Mouse (Mus musculus) hindbrain, embryonic 14.5 days (tissue): Measurements from ENCODE around the gene B3galnt1. TPM values are rescaled to one million over a fixed set of nuclear protein-coding genes. Genes with fewer than 3 reads are reported as not detected.

Source experiments
- ATAC-seq: fragments of 200-750 bp; cut with Nextera tagmentation; 2 replicates; pipeline ENCODE4 v1.8.0; 2017; ENCODE audit warnings: moderate number of reproducible peaks, mild to moderate bottlenecking, moderate TSS enrichment, moderate library complexity; ENCODE audit not compliant: low FRiP score
- DNase-seq: peaks from one replicate; pipeline ENCODE4 v3.0.0-alpha.2; 2015; ENCODE audit warnings: low spot score
- H3K27ac ChIP-seq: fragments of 300-500 bp; sonication (generic); 2 replicates; pipeline ENCODE4 v1.5.1; 2014; ENCODE audit warnings: mild to moderate bottlenecking, moderate library complexity
- H3K27me3 ChIP-seq: fragments of 300-500 bp; sonication (generic); 2 replicates; pipeline ENCODE4 v1.6.1; 2014; ENCODE audit warnings: mild to moderate bottlenecking, low read length, mixed read lengths; ENCODE audit not compliant: control insufficient read depth, insufficient read depth
- H3K36me3 ChIP-seq: fragments of 300-500 bp; sonication (generic); replicated peaks from 2 replicates; pipeline ENCODE4 v1.6.1; 2014; ENCODE audit not compliant: control insufficient read depth, insufficient read depth
- H3K4me1 ChIP-seq: fragments of 300-500 bp; sonication (generic); replicated peaks from 2 replicates; pipeline ENCODE4 v1.6.1; 2014; ENCODE audit warnings: antibody characterized with exemption, low read length, mixed read lengths; ENCODE audit not compliant: control insufficient read depth, insufficient read depth
- H3K4me2 ChIP-seq: fragments of 300-500 bp; sonication (generic); replicated peaks from 2 replicates; pipeline ENCODE4 v1.6.1; 2014; ENCODE audit warnings: mild to moderate bottlenecking, moderate library complexity
- H3K4me3 ChIP-seq: fragments of 300-500 bp; sonication (generic); replicated peaks from 2 replicates; pipeline ENCODE4 v1.5.1; 2014; ENCODE audit warnings: mild to moderate bottlenecking, low read length
- H3K9ac ChIP-seq: fragments of 300-500 bp; sonication (generic); 2 replicates; pipeline ENCODE4 v1.6.1; 2014
- H3K9me3 ChIP-seq: fragments of 300-500 bp; sonication (generic); 2 replicates; pipeline ENCODE4 v1.6.1; 2016; ENCODE audit warnings: low read length; ENCODE audit not compliant: control insufficient read depth
- WGBS: fragments of 180-500 bp; shearing (Covaris S2); extraction: QIAGEN DNeasy Blood & Tissue Kit; methylation state at CpG from one replicate; pipeline ENCODE4 v1.1.7; 2014; 5-methylcytosine and 5-hydroxymethylcytosine counted together
- polyA plus RNA-seq: library from polyadenylated mRNA; unstranded; fragments of >200 nt; fragmentation: Nextera tagmentation; extraction: Ambion mirVana; gene quantifications from 2 replicates; pipeline ENCODE4 v1.2.1, GENCODE M21; 2014

B3galnt1 gene
- 109 and 121 TPM in 2 replicates for polyA plus RNA-seq

DNA sequence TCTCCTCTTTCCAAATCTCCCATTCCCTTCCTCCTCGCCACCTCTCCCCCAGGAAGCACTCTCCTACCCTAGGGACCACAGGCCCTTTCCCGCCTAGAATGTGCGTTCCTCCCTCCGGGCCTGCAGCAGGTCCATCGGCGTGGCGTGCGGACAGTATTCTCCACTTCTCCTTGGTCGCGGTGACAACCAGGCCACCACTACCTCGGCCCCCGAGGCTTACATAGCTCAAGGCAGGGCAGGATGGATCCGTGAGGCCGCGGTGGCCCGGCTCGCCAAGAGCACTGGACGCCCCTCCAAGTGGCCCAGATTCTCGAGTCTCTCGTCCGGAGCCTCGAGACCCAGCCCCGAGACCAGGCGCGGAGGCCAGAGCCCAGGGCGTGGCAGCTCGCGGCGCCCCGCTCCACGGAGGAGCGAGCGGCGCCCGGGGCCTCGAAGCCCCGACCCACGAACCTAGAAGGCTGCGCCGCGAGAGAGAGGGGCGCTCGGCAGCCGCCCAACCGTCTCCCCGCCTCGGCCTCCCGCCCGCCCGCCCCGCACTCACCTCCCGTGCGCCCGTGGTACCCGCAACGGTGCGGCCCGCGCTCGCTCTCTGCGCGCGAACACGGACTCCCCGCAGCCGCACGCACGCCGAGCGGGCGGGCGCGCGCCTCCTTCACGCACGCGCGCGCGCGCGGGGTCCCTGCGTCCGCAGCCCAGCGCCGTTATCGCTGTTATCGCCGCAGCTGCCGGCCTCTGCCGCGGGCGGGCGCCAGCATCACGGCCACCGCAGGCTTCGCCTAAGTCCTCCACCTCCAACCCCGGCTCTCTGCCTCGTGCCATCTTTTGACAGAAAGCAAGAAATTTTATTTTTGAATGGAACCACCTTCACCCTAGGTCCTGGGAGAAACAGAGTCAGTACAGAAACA, at the start of gene B3galnt1:
Gene B3galnt1, minus strand, starts transcription at position 700 of the 905 bp plus-strand sequence.
- DNase-seq: peak; percentile 85
- H3K27me3 ChIP-seq: no peaks in the 10 kb centered on the region
- peak within 1 kb of the TSS; percentile 87 for H3K4me3 ChIP-seq
- H3K36me3 ChIP-seq: no peaks in the 10 kb centered on the region; the same call in 1 of the 2 replicates
- H3K4me1 ChIP-seq: peaks cover 33% of the 10 kb centered on the region
- ATAC-seq: peak; percentile 86
- WGBS: under 1% methylated on average over 62 of the region's 99 CpGs
- H3K27ac ChIP-seq: peak within 1 kb of the TSS; percentile 83
- H3K9me3 ChIP-seq: no peaks in the 10 kb centered on the region
- H3K9ac ChIP-seq: peak within 1 kb of the TSS; percentile 82
- H3K4me2 ChIP-seq: peak within 1 kb of the TSS; percentile 64

- WGBS: 85% methylated on average over 3 of the region's 3 CpGs
- ATAC-seq (no peak), DNase-seq (no peak)
- H3K27ac ChIP-seq: no peak overlapping the region
- H3K9ac ChIP-seq: no peak overlapping the region
- 0 out of 2 replicates have a peak, but pooled peaks cover 3% of the 10 kb centered on the region for H3K9me3 ChIP-seq
- H3K4me3 ChIP-seq: no peak overlapping the region
- H3K4me1 ChIP-seq: no peaks in the 10 kb centered on the region
- H3K36me3 ChIP-seq: no peaks in the 10 kb centered on the region
- H3K4me2 ChIP-seq: no peak overlapping the region
- H3K27me3 ChIP-seq: no peaks in the 10 kb centered on the region
Measured at GRCm38 (mm10) chr3:69634521-69634920, 35.8 kb upstream of the B3galnt1 start.

DNA sequence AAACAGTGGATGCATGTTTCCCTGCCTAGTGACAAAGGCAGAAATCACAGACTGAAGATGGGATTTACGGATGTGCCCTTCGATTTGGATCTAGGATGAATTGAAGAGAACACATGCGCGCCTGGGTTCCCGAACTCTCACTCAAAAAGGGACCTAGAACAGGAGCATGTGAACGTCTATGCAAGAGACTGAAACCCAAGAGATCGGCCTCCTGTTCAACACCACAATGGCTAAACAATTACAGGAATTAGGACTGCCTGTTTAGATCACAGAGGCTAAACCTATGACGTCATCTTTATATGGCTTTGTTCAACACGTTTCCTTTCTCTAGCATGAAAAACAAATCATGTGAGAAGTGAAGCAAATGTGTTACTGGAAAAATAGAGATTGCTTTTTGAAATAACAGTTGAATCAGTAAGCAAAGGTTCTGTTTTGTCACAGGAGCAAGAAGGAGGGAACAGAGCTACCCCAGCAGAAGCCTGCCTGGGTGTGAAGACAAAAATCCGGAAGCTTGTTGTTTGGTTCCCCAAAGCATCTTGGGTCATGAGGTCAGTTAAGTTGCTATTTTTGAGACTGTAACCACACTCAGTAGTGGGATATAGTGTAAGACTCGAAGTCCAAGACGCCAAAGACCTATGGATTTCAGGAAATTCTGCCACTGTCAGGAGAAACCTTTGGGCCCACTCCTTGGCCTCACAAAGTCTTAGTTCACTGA, 35.1 kb upstream of the B3galnt1 start:
- no peaks in the 10 kb centered on the region for H3K36me3 ChIP-seq
- H3K9me3 ChIP-seq: 0 out of 2 replicates have a peak, but pooled peaks cover 3% of the 10 kb centered on the region
- H3K4me1 ChIP-seq: no peaks in the 10 kb centered on the region
- no peak overlapping the region for H3K4me2 ChIP-seq
- H3K27me3 ChIP-seq: no peaks in the 10 kb centered on the region
- H3K9ac ChIP-seq: no peak overlapping the region
- no peak for DNase-seq
- no peak overlapping the region for H3K4me3 ChIP-seq
- no peak for ATAC-seq
- no peak overlapping the region for H3K27ac ChIP-seq
- 81% methylated on average over 12 of the region's 12 CpGs for WGBS

DNA sequence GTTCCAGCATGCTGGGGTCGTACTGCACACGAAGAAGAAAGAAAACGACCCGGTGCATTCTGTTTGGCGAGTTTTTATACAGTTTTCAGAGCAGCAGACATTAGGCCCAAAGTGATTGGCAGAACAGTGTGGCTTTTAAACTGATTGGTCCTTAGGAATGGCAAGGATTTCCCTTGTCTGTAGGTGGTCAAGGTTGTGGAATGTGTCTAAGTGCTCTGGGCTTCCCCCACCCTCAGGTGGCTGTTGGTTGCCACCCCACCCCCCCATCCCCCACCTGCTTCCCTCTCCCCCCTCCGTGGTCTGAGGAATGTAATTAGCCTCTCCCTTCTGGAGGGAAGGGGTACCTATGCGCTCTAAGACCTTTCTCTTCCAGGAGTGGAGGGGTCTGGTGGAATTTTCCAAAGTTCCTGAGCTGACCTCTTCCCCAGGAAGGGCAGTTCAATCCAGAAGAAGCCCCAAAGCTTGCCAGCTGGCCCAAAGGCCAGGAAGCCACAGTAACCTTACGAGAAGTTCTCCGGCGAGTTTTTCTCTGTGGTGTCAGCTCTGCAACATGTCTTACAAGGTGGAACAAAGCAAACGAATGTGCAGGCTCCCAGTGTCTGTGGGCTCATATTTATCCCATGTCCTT, 28.3 kb upstream of the B3galnt1 start:
- Histone ChIP-seq H3K4me1 (no peaks in the 10 kb centered on the region), H3K36me3 (no peaks in the 10 kb centered on the region), H3K27ac (no peak overlapping the region), H3K9ac (no peak overlapping the region), H3K27me3 (no peaks in the 10 kb centered on the region), H3K4me2 (no peak overlapping the region), H3K9me3 (no peaks in the 10 kb centered on the region), H3K4me3 (no peak overlapping the region)
- 83% methylated on average over 11 of the region's 11 CpGs for WGBS
- DNase-seq (no peak), ATAC-seq (no peak)

GRCm38 (mm10) chr3:69626213-69626962, 27.6 kb upstream of the B3galnt1 start:
- 83% methylated on average over 11 of the region's 11 CpGs for WGBS
- no peak for ATAC-seq
- H3K27me3 ChIP-seq: no peaks in the 10 kb centered on the region

DNA sequence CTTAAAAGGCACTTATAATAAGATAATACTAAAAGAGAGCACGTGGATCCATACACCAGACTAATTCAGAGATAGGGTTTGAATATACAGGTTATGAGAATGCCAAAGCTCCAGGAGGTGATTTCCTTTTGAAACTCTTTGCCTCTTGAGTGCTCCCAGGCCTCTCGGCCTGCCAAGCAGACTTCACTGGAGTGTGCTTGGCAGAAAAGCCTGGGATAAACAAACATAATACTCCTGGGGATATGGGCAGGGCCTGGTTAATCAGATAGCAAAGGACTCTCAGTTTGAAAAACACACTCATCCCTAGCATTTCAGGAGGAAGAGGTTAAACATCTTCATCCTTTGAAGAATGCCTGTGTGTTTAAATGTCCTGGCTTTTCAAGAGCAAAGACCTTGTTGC, 25.4 kb upstream of the B3galnt1 start:
- 79% methylated on average over 2 of the region's 2 CpGs for WGBS
- H3K27me3 ChIP-seq: no peaks in the 10 kb centered on the region

More at GRCm38 (mm10) chr3:69626213-69626962, 27.6 kb upstream of the B3galnt1 start:
- Histone ChIP-seq H3K9ac (no peak overlapping the region), H3K9me3 (no peaks in the 10 kb centered on the region), H3K36me3 (no peaks in the 10 kb centered on the region), H3K4me1 (no peaks in the 10 kb centered on the region), H3K27ac (no peak overlapping the region), H3K4me2 (no peak overlapping the region), H3K4me3 (no peak overlapping the region)
- no peak for DNase-seq

DNA sequence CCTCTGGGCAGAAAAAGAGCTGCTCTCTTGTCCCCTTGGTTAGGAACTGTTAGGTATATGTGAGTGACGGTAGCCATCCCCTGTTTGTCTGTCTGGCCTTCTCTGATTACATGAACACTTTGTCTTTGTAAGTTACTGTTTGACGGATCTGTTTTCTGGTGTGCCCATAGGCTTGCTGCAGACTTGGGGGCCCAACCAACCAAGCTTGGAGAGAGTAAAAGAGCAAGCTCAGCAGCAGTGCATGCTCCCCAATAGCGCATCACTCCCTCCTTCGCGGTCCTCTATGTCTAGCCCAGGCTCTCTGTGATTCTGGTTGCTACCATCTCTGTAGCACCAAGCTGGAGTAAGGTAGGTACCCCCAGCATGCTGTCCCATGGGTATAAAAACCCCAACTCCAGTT, 9.1 kb upstream of the B3galnt1 start:
- ATAC-seq: no peak
- WGBS: 91% methylated on average over 5 of the region's 5 CpGs

More for the DNA sequence above, 25.4 kb upstream of the B3galnt1 start:
- Histone ChIP-seq H3K27ac (no peak overlapping the region), H3K36me3 (no peaks in the 10 kb centered on the region), H3K4me1 (no peaks in the 10 kb centered on the region), H3K9ac (no peak overlapping the region), H3K4me3 (no peak overlapping the region), H3K4me2 (no peak overlapping the region), H3K9me3 (no peaks in the 10 kb centered on the region)
- ATAC-seq: no peak
- no peak for DNase-seq

GRCm38 (mm10) chr3:69607468-69607867, 8.7 kb upstream of the B3galnt1 start:
- Histone ChIP-seq H3K4me1 (no peaks in the 10 kb centered on the region), H3K27ac (no peak overlapping the region), H3K4me3 (no peak overlapping the region), H3K9me3 (no peaks in the 10 kb centered on the region), H3K27me3 (no peaks in the 10 kb centered on the region), H3K9ac (no peak overlapping the region), H3K4me2 (no peak overlapping the region), H3K36me3 (no peaks in the 10 kb centered on the region)
- ATAC-seq (no peak), DNase-seq (no peak)
- WGBS: 59% methylated on average over 1 of the region's 1 CpGs

More for the DNA sequence above, 9.1 kb upstream of the B3galnt1 start:
- DNase-seq: no peak
- H3K9ac ChIP-seq: no peak overlapping the region
- no peak overlapping the region for H3K27ac ChIP-seq
- H3K9me3 ChIP-seq: no peaks in the 10 kb centered on the region
- no peak overlapping the region for H3K4me2 ChIP-seq
- H3K4me3 ChIP-seq: no peak overlapping the region
- no peaks in the 10 kb centered on the region for H3K27me3 ChIP-seq
- H3K36me3 ChIP-seq: no peaks in the 10 kb centered on the region
- H3K4me1 ChIP-seq: no peaks in the 10 kb centered on the region
